Mouse (Mus musculus) neural tube, embryonic 12.5 days (tissue): ENCODE data around the gene Emx1. TPM values are rescaled to one million over a fixed set of nuclear protein-coding genes. Genes with fewer than 3 reads are reported as not detected.

Experiments
- ATAC-seq: fragments of 200-750 bp; cut with Nextera tagmentation; 2 replicates; pipeline ENCODE4 v1.8.0; 2017; ENCODE audit warnings: low read depth, mild to moderate bottlenecking, moderate TSS enrichment, moderate library complexity; ENCODE audit not compliant: low FRiP score
- H3K27ac ChIP-seq: fragments of 300-500 bp; sonication (generic); 2 replicates; pipeline ENCODE4 v1.5.1; 2016
- H3K27me3 ChIP-seq: fragments of 300-500 bp; sonication (generic); replicated peaks from 2 replicates; pipeline ENCODE4 v1.6.1; 2016; ENCODE audit warnings: mild to moderate bottlenecking
- H3K36me3 ChIP-seq: fragments of 300-500 bp; sonication (generic); 2 replicates; pipeline ENCODE4 v1.6.1; 2016; ENCODE audit warnings: mild to moderate bottlenecking
- H3K4me1 ChIP-seq: fragments of 300-500 bp; sonication (generic); 2 replicates; pipeline ENCODE4 v1.6.1; 2016
- H3K4me2 ChIP-seq: fragments of 300-500 bp; sonication (generic); replicated peaks from 2 replicates; pipeline ENCODE4 v1.6.1; 2016; ENCODE audit warnings: mild to moderate bottlenecking
- H3K4me3 ChIP-seq: fragments of 300-500 bp; sonication (generic); 2 replicates; pipeline ENCODE4 v1.5.1; 2016
- H3K9ac ChIP-seq: fragments of 300-500 bp; sonication (generic); 2 replicates; pipeline ENCODE4 v1.6.1; 2016; ENCODE audit warnings: mild to moderate bottlenecking
- H3K9me3 ChIP-seq: fragments of 300-500 bp; sonication (generic); 2 replicates; pipeline ENCODE4 v1.6.1; 2016; ENCODE audit warnings: mild to moderate bottlenecking
- WGBS: fragments of 180-500 bp; shearing (Covaris S2); methylation state at CpG from one replicate; pipeline ENCODE4 v1.1.7; 2016; 5-methylcytosine and 5-hydroxymethylcytosine counted together
- polyA plus RNA-seq: library from polyadenylated mRNA; unstranded; fragments of >200 nt; fragmentation: Nextera tagmentation; extraction: Ambion mirVana; gene quantifications from 2 replicates; pipeline ENCODE4 v1.2.1, GENCODE M21; 2016

Gene Emx1
- polyA plus RNA-seq, 1 experiment from 2014 or later: 0.16 TPM

DNA sequence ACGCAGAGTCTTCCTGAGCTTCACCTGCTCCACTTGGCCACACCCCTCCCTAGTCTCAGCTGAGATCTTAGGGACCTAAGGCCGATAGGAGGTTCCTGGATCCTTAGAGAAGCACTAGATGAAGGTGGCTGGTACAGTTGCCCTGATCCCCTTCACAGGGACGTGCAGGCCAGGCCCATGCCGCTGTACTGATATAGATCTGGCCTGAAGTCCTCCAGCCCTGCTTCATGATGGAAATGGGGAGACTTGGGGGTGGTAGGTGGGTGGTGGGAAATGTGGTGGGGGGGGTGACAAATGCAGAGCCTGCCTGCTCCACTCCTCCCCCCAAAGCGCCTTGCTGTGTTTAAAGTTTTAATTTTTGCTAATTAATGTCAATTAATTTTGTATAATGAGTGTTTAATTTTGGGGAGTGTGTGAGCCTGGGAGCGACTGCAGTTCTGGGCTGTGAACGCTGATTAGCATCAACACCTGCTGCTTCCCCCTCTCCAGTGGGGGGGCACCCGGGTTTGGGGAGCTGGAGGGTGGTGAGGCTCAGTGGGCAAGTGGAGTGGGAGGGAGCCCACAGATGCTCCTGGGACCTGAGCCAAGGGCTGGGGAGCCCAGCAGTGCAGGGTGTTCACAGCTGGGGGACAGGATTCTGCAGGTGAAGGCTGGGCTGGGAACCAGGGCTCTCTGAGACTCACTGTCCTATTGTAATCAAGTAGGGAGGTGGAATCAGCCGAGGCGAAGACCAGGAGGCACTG lies 50.5 kb downstream of the Emx1 start:
- Histone ChIP-seq H3K9me3 (no peaks in the 10 kb centered on the region), H3K4me2 (no peak overlapping the region), H3K9ac (no peak overlapping the region), H3K27ac (no peak overlapping the region), H3K4me1 (no peaks in the 10 kb centered on the region), H3K4me3 (no peak overlapping the region), H3K36me3 (no peaks in the 10 kb centered on the region), H3K27me3 (peaks cover 5% of the 10 kb centered on the region; the same call in 1 of the 2 replicates)
- ATAC-seq: no peak
- 60% methylated on average over 10 of the region's 10 CpGs for whole genome bisulfite sequencing

DNA sequence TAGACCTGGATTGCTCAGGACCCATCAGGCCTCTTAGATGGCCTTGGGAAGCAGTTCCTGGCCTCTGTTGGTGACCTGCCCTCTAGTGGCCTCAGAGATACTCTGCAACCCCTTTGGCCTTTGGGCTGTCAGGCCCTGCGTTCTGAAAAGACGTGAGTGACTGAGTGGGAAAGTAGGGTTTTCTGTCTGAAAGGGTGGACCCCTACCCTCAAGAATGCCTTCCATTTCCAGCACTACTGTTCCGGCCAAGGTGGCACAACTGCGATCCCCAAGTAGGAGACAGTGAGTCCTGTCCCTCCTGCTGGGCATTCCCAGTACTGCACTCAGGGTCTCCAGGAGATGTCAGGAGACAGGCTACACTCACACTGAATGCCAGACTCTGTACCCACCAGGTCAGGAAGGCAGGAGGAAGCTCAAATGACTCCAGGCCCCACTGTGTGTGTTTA lies 51.8 kb downstream of the Emx1 start:
- no peak overlapping the region for H3K4me3 ChIP-seq
- no peak overlapping the region for H3K9ac ChIP-seq
- 0 out of 2 replicates have a peak, but pooled peaks have one; percentile 30 for ATAC-seq
- no peaks in the 10 kb centered on the region for H3K4me1 ChIP-seq
- 10% methylated on average over 4 of the region's 4 CpGs for WGBS
- H3K36me3 ChIP-seq: no peaks in the 10 kb centered on the region
- no peaks in the 10 kb centered on the region for H3K9me3 ChIP-seq
- H3K4me2 ChIP-seq: no peak overlapping the region; the same call in 1 of the 2 replicates
- H3K27me3 ChIP-seq: no peaks in the 10 kb centered on the region
- H3K27ac ChIP-seq: no peak overlapping the region

DNA sequence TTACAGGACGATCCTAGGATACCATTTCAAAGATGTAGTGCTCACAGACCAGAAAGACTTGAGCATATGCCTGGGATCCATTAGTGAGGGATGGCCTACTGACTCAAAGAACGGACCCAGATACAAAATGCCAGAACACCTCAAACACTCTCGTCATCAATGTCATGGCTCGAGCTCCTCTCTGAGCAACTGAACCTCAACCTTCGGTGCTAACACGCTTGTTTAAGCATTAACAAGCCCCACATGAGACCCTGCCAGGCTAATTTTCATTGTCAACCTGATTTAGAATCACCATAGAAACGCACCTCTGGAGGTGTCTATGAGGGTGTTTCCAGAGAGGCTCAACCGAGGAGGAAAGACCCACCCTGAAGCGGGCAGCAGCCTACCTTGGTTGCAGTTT lies 62.6 kb downstream of the Emx1 start:
- no peak for ATAC-seq
- WGBS: 84% methylated on average over 9 of the region's 9 CpGs
- H3K9me3 ChIP-seq: no peaks in the 10 kb centered on the region
- H3K36me3 ChIP-seq: no peaks in the 10 kb centered on the region; the same call in 1 of the 2 replicates
- no peak overlapping the region for H3K4me2 ChIP-seq
- H3K27ac ChIP-seq: no peak overlapping the region
- H3K27me3 ChIP-seq: no peaks in the 10 kb centered on the region
- H3K4me3 ChIP-seq: no peak overlapping the region
- no peaks in the 10 kb centered on the region for H3K4me1 ChIP-seq
- no peak overlapping the region for H3K9ac ChIP-seq

GRCm38 (mm10) chr6:85250811-85251241 lies 63.6 kb downstream of the Emx1 start:
- no peaks in the 10 kb centered on the region for H3K27me3 ChIP-seq
- no peak overlapping the region for H3K4me2 ChIP-seq
- no peaks in the 10 kb centered on the region for H3K9me3 ChIP-seq
- no peak overlapping the region for H3K9ac ChIP-seq
- no peaks in the 10 kb centered on the region for H3K36me3 ChIP-seq
- no peak overlapping the region for H3K27ac ChIP-seq
- H3K4me1 ChIP-seq: no peaks in the 10 kb centered on the region
- WGBS: 33% methylated on average over 6 of the region's 6 CpGs
- no peak for ATAC-seq
- H3K4me3 ChIP-seq: no peak overlapping the region

GRCm38 (mm10) chr6:85252251-85253058 lies 65.2 kb downstream of the Emx1 start:
- Histone ChIP-seq H3K27me3 (no peaks in the 10 kb centered on the region), H3K9ac (no peak overlapping the region), H3K9me3 (no peaks in the 10 kb centered on the region), H3K4me3 (no peak overlapping the region), H3K27ac (no peak overlapping the region), H3K4me2 (no peak overlapping the region), H3K36me3 (no peaks in the 10 kb centered on the region), H3K4me1 (no peaks in the 10 kb centered on the region)
- whole genome bisulfite sequencing: 62% methylated on average over 17 of the region's 17 CpGs
- 0 out of 2 replicates have a peak, but pooled peaks have one; percentile 61 for ATAC-seq

GRCm38 (mm10) chr6:85253275-85253674 lies 66.0 kb downstream of the Emx1 start:
- ATAC-seq: no peak
- Histone ChIP-seq H3K4me2 (no peak overlapping the region), H3K4me3 (no peak overlapping the region), H3K27ac (no peak overlapping the region), H3K9ac (no peak overlapping the region), H3K9me3 (no peaks in the 10 kb centered on the region), H3K4me1 (0 out of 2 replicates have a peak, but pooled peaks cover under 1% of the 10 kb centered on the region), H3K27me3 (no peaks in the 10 kb centered on the region), H3K36me3 (no peaks in the 10 kb centered on the region)
- 74% methylated on average over 3 of the region's 3 CpGs for WGBS

Other genes starting within 250 kb of the Emx1 start
- gene Exoc6b, start 117.9 kb upstream of the Emx1 start, polyA plus RNA-seq: 42.3 and 44.1 TPM in 2 replicates
- gene Spr, start 49.7 kb upstream of the Emx1 start, polyA plus RNA-seq: 28.3 and 34.8 TPM in 2 replicates
- 9.1 and 11.7 TPM in 2 replicates for gene Sfxn5, start 146.0 kb downstream of the Emx1 start, polyA plus RNA-seq
- 9.0 and 9.4 TPM in 2 replicates for gene Rab11fip5, start 187.2 kb downstream of the Emx1 start, polyA plus RNA-seq
- not detected in 2 replicates for gene Noto, start 236.4 kb downstream of the Emx1 start, polyA plus RNA-seq
- 51.4 and 54.2 TPM in 2 replicates for gene Smyd5, start 244.6 kb downstream of the Emx1 start, polyA plus RNA-seq